Mouse (Mus musculus) CD4-positive naive resting alpha-beta T cell, adult 76 days (primary cell): ENCODE results near the gene Olfr1206. TPM values are rescaled to one million over a fixed set of nuclear protein-coding genes. Genes with fewer than 3 reads are reported as not detected.

Experiments used
- total RNA-seq: library from RNA; stranded (reverse); gene quantifications from one replicate; pipeline ENCODE4 v1.2.4, GENCODE M21; 2023

Olfr1206 gene
- total RNA-seq: not detected

DNA sequence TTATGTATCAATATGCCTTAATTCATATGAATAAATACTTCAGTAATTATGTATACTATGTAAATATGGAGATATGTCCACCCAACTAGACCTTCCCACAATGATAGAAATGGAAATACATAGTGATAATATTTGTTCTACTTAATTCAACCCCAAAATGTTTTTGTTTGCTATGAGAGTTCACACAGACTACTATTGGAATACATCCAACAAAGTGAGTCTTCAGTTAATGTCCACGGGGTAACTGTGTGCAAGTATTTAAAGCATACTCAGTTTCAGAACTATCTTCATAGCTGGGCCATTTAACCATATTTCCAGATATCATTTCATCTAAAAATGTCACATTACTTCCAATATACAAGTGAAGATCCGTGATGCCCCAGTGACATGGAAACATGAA is at the start of gene Olfr1206:
Olfr1206 (plus strand) TSS at position 301 of the 400 bp plus-strand sequence.

DNA sequence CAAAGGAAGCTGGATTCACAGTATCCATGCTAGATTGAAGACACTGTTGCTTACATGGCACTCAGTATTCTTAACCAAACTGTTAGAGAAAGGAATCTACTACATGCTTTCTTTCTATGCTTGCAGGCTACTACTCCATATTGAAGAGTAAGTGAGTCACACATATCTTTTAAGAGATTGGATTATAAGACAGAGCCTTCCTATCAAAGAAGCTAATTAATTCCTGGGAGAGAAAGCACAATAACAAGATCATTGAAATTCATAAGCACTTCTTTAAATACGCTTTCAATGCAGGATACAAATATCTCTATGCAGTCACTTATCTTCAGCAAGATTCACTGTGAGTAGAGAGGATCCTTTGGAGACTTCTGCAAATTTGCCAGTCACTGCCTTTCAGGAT is 48.8 kb upstream of the Olfr1206 start, which contains the start of gene Olfr1202:
Olfr1202 (plus strand) TSS at position 301 of the 400 bp plus-strand sequence.

DNA sequence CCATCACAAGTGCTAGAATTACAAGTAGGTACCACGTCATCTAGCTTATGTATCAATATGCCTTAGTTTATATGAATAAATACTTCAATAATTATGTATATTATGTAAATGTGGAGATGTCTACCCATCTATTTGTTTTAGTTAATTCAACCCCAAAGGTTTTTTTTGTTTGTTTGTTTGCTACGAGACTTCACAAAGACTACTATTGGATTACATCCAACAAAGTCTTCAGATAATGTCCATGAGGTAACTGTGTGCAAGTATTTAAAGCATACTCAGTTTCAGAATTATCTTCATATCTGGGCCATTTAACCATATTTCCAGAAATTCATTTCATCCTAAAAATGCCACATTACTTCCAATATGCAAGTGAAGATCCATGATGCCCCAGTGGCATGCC is 33.6 kb upstream of the Olfr1206 start, which contains the start of gene Olfr1205:
Olfr1205 (plus strand) TSS at position 301 of the 400 bp plus-strand sequence.

DNA sequence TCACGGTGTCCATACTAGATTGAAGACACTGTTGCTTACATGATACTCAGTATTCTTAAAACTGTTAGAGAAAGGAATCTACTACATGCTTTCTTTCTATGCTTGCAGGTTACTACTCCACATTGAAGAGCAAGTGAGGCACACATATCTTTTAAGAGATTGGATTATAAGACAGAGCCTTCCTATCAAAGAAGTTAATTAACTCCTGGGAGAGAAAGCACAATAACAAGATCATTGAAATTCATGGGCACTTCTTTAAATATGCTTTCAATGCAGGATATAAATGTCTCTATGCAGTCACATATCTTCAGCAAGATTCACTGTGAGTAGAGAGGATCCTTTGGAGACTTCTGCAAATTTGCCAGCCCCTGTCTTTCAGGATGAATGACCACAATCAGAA is 14.0 kb upstream of the Olfr1206 start, which contains the start of gene Olfr1204:
Olfr1204 (plus strand) TSS at position 301 of the 400 bp plus-strand sequence.

GRCm38 (mm10) chr2:88902211-88902610 is 39.2 kb downstream of the Olfr1206 start, which contains the start of gene Olfr1208:
Gene Olfr1208 (minus strand): TSS chr2:88902311.

GRCm38 (mm10) chr2:88915057-88915456 is 52.0 kb downstream of the Olfr1206 start, which contains the start of gene Olfr1209:
Gene Olfr1209 (minus strand): TSS chr2:88915157.

Other genes with a start within 250 kb of the Olfr1206 start
- not detected for gene Olfr1191-ps1, start 222.7 kb upstream of the Olfr1206 start, total RNA-seq
- gene Olfr1192-ps1, start 214.7 kb upstream of the Olfr1206 start, total RNA-seq: not detected
- not detected for gene Olfr1193, start 187.6 kb upstream of the Olfr1206 start, total RNA-seq
- not detected for gene Olfr1195, start 174.0 kb upstream of the Olfr1206 start, total RNA-seq
- not detected for gene Olfr1196, start 158.6 kb upstream of the Olfr1206 start, total RNA-seq
- not detected for gene Olfr1197, start 130.9 kb upstream of the Olfr1206 start, total RNA-seq
- gene Olfr1198, start 111.9 kb upstream of the Olfr1206 start, total RNA-seq: not detected
- not detected for gene Olfr1199, start 102.8 kb upstream of the Olfr1206 start, total RNA-seq
- not detected for gene Olfr1200, start 92.7 kb upstream of the Olfr1206 start, total RNA-seq
- not detected for gene Olfr1201, start 70.2 kb upstream of the Olfr1206 start, total RNA-seq
- not detected for gene Olfr1202, start 48.7 kb upstream of the Olfr1206 start, total RNA-seq
- gene Olfr1205, start 33.5 kb upstream of the Olfr1206 start, total RNA-seq: not detected
- gene Olfr1204, start 13.9 kb upstream of the Olfr1206 start, total RNA-seq: not detected
- not detected for gene Olfr1208, start 39.1 kb downstream of the Olfr1206 start, total RNA-seq
- gene Olfr1209, start 51.9 kb downstream of the Olfr1206 start, total RNA-seq: not detected
- gene Olfr1211, start 74.9 kb downstream of the Olfr1206 start, total RNA-seq: not detected
- not detected for gene Olfr1212, start 90.7 kb downstream of the Olfr1206 start, total RNA-seq
- gene Gm13762, start 117.0 kb downstream of the Olfr1206 start, total RNA-seq: not detected
- not detected for gene Olfr1214, start 129.4 kb downstream of the Olfr1206 start, total RNA-seq
- not detected for gene Olfr1215, start 143.7 kb downstream of the Olfr1206 start, total RNA-seq
- gene Olfr1216, start 155.1 kb downstream of the Olfr1206 start, total RNA-seq: not detected
- gene Olfr1217, start 168.8 kb downstream of the Olfr1206 start, total RNA-seq: not detected
- not detected for gene Olfr1218, start 198.0 kb downstream of the Olfr1206 start, total RNA-seq
- gene Olfr1219, start 220.3 kb downstream of the Olfr1206 start, total RNA-seq: not detected
- gene Olfr1220, start 243.6 kb downstream of the Olfr1206 start, total RNA-seq: not detected